24 mouse cellular contexts compared by ENCODE assay signal in the genomic region with DNA sequence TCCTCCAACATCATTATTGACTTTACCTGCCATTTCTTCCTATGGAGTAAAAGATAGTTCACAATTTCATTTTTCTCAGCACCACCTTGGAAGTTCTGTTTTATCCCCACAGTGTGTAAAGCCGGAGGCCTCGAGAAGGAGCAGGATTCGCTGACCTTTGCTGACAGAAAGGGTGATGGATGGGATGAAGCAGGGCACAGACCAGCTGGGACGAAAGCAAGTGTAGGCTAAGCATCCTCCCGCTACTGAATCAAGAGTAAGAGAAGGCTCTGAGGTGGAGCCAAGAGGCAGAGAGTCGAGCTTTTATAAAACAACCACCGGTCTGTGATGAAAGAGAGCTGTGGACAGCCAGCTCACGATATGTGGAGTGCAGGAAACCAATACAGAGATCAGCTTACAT.
A peak's percentile ranks its signal among the peaks of the same experiment; 100 is the strongest.
DNase-seq lines count a peak whose midpoint lies in the region; ATAC-seq and TF ChIP-seq lines count a peak whose summit lies in the region.
"Had no signal": no experiment of that assay in that cellular context is flagged by ENCODE, and none has a peak within 500 bp of the region (broad histone marks: within the 10 kb centered on the region; RNA-seq: fewer than 3 reads in every experiment).

No protein-coding gene starts in this region.

- H3K27ac ChIP-seq in forebrain, embryonic 11.5 days (ENCODE audit: low read depth, low read length): no peak overlapping the region
- H3K27ac ChIP-seq in forebrain, postnatal 0 days (ENCODE audit: low read depth, low read length): no peak overlapping the region
- no peak overlapping the region for H3K27ac ChIP-seq in hindbrain, embryonic 11.5 days (ENCODE audit: low read depth, low read length)
- no peak overlapping the region for H3K27ac ChIP-seq in hindbrain, postnatal 0 days
- H3K27ac ChIP-seq: embryonic facial prominence, embryonic 12.5 days; embryonic facial prominence, embryonic 15.5 days; forebrain, embryonic 12.5 days; forebrain, embryonic 15.5 days; gastrocnemius, adult 2 months; heart, embryonic 13.5 days; hindbrain, embryonic 13.5 days had no signal

- no peak overlapping the region for H3K4me3 ChIP-seq in forebrain, embryonic 11.5 days (ENCODE audit: low read depth, low read length)
- H3K4me3 ChIP-seq in forebrain, postnatal 0 days (ENCODE audit: low read depth, low read length): no peak overlapping the region
- no peak overlapping the region for H3K4me3 ChIP-seq in hindbrain, embryonic 11.5 days (ENCODE audit: low read depth, low read length)
- no peak overlapping the region for H3K4me3 ChIP-seq in hindbrain, postnatal 0 days (ENCODE audit: low read length)
- H3K4me3 ChIP-seq: embryonic facial prominence, embryonic 12.5 days; embryonic facial prominence, embryonic 15.5 days; forebrain, embryonic 12.5 days; forebrain, embryonic 15.5 days; gastrocnemius, adult 2 months; heart, embryonic 13.5 days; hindbrain, embryonic 13.5 days had no signal

- ATAC-seq in forebrain, embryonic 11.5 days (replicated peaks; ENCODE audit: low FRiP score): no peak
- no peak for ATAC-seq in forebrain, postnatal 0 days
- ATAC-seq in hindbrain, embryonic 11.5 days (ENCODE audit: low FRiP score): no peak
- ATAC-seq in hindbrain, postnatal 0 days: no peak
- ATAC-seq: CD4-positive, CD25-positive, alpha-beta regulatory T cell, adult 4 months; forebrain, embryonic 15.5 days; intestine, postnatal 0 days had no signal

- no peaks in the 10 kb centered on the region for H3K36me3 ChIP-seq in forebrain, embryonic 11.5 days (ENCODE audit: control insufficient read depth, insufficient read depth, low read length)
- H3K36me3 ChIP-seq in forebrain, postnatal 0 days (ENCODE audit: insufficient read depth): no peaks in the 10 kb centered on the region
- 0 out of 2 replicates have a peak, but pooled peaks cover 3% of the 10 kb centered on the region for H3K36me3 ChIP-seq in hindbrain, embryonic 11.5 days (ENCODE audit: control insufficient read depth, insufficient read depth, low read length)
- no peaks in the 10 kb centered on the region for H3K36me3 ChIP-seq in hindbrain, postnatal 0 days (ENCODE audit: insufficient read depth, low read length)
- H3K36me3 ChIP-seq: embryonic facial prominence, embryonic 12.5 days; embryonic facial prominence, embryonic 15.5 days; forebrain, embryonic 12.5 days; forebrain, embryonic 15.5 days; heart, embryonic 13.5 days; hindbrain, embryonic 13.5 days had no signal

- H3K4me1 ChIP-seq in forebrain, embryonic 11.5 days (replicated peaks; ENCODE audit: control insufficient read depth, insufficient read depth, low read length): no peaks in the 10 kb centered on the region
- H3K4me1 ChIP-seq in forebrain, postnatal 0 days (ENCODE audit: insufficient read depth): no peaks in the 10 kb centered on the region
- no peaks in the 10 kb centered on the region for H3K4me1 ChIP-seq in hindbrain, embryonic 11.5 days (replicated peaks; ENCODE audit: control insufficient read depth, insufficient read depth, low read length)
- no peaks in the 10 kb centered on the region for H3K4me1 ChIP-seq in hindbrain, postnatal 0 days (ENCODE audit: insufficient read depth, low read length)
- H3K4me1 ChIP-seq: embryonic facial prominence, embryonic 12.5 days; embryonic facial prominence, embryonic 15.5 days; forebrain, embryonic 12.5 days; forebrain, embryonic 15.5 days; heart, embryonic 13.5 days; hindbrain, embryonic 13.5 days had no signal

- H3K9me3 ChIP-seq in forebrain, embryonic 11.5 days (ENCODE audit: control insufficient read depth, low read length): no peaks in the 10 kb centered on the region
- no peaks in the 10 kb centered on the region for H3K9me3 ChIP-seq in forebrain, postnatal 0 days (ENCODE audit: low read length)
- H3K9me3 ChIP-seq in hindbrain, embryonic 11.5 days (ENCODE audit: control insufficient read depth, low read length): no peaks in the 10 kb centered on the region
- peaks cover 4% of the 10 kb centered on the region; the same call in 1 of the 2 replicates for H3K9me3 ChIP-seq in hindbrain, postnatal 0 days (ENCODE audit: low read length)
- H3K9me3 ChIP-seq: embryonic facial prominence, embryonic 12.5 days; embryonic facial prominence, embryonic 15.5 days; forebrain, embryonic 15.5 days had no signal

- DNase-seq in forebrain, embryonic 11.5 days (ENCODE audit: low spot score): peak; percentile 27
- no peak for DNase-seq in forebrain, postnatal 0 days
- peak; percentile 25 for DNase-seq in hindbrain, embryonic 11.5 days (ENCODE audit: low spot score)
- DNase-seq in hindbrain, postnatal 0 days (ENCODE audit: low spot score): no peak
- peak; percentile 22 for DNase-seq in embryo, embryonic 9.5 days (ENCODE audit: extremely low spot score)
- DNase-seq in frontal cortex, postnatal 36 days (ENCODE audit: low spot score in 2 of 2): no peak
- DNase-seq: adrenal gland, adult 8-10 months; cerebellum, adult 18-20 months; cerebellum, adult 9-10 months; cerebellum, postnatal 14 days; gastrocnemius, adult 2 months; gastrocnemius, postnatal 14 days; heart, adult 18-20 months; heart, postnatal 14 days; heart, postnatal 4 days; kidney, adult 2 months had no signal

- 86% methylated on average over 8 of the region's 8 CpGs for WGBS in forebrain, embryonic 11.5 days
- 87% methylated on average over 8 of the region's 8 CpGs for WGBS in forebrain, postnatal 0 days
- WGBS in hindbrain, embryonic 11.5 days: 59% methylated on average over 8 of the region's 8 CpGs
- 63% methylated on average over 8 of the region's 8 CpGs for WGBS in hindbrain, postnatal 0 days

- H3K4me2 ChIP-seq in forebrain, embryonic 11.5 days (ENCODE audit: low read depth, low read length, severe bottlenecking): no peak overlapping the region
- H3K4me2 ChIP-seq in forebrain, postnatal 0 days (ENCODE audit: low read depth): no peak overlapping the region
- H3K4me2 ChIP-seq in hindbrain, embryonic 11.5 days (replicated peaks; ENCODE audit: low read depth, low read length): no peak overlapping the region
- H3K4me2 ChIP-seq in hindbrain, postnatal 0 days (ENCODE audit: low read depth, low read length): no peak overlapping the region
- H3K4me2 ChIP-seq: embryonic facial prominence, embryonic 12.5 days; embryonic facial prominence, embryonic 15.5 days; forebrain, embryonic 12.5 days; forebrain, embryonic 15.5 days; heart, embryonic 13.5 days; hindbrain, embryonic 13.5 days had no signal

- H3K9ac ChIP-seq in forebrain, embryonic 11.5 days (ENCODE audit: low read length): no peak overlapping the region
- H3K9ac ChIP-seq in forebrain, postnatal 0 days: no peak overlapping the region
- no peak overlapping the region for H3K9ac ChIP-seq in hindbrain, embryonic 11.5 days (ENCODE audit: low read depth, low read length)
- no peak overlapping the region for H3K9ac ChIP-seq in hindbrain, postnatal 0 days (replicated peaks; ENCODE audit: low read length)
- H3K9ac ChIP-seq: embryonic facial prominence, embryonic 12.5 days; embryonic facial prominence, embryonic 15.5 days; forebrain, embryonic 12.5 days; forebrain, embryonic 15.5 days; heart, embryonic 13.5 days; hindbrain, embryonic 13.5 days had no signal

- no peaks in the 10 kb centered on the region for H3K27me3 ChIP-seq in forebrain, embryonic 11.5 days (ENCODE audit: control insufficient read depth, insufficient read depth, low read length)
- no peaks in the 10 kb centered on the region for H3K27me3 ChIP-seq in forebrain, postnatal 0 days (ENCODE audit: insufficient read depth, low read length)
- no peaks in the 10 kb centered on the region for H3K27me3 ChIP-seq in hindbrain, embryonic 11.5 days (ENCODE audit: control insufficient read depth, insufficient read depth, low read length)
- H3K27me3 ChIP-seq in hindbrain, postnatal 0 days (ENCODE audit: insufficient read depth, low read length): no peaks in the 10 kb centered on the region
- H3K27me3 ChIP-seq: embryonic facial prominence, embryonic 12.5 days; embryonic facial prominence, embryonic 15.5 days; forebrain, embryonic 12.5 days; forebrain, embryonic 15.5 days; heart, embryonic 13.5 days; hindbrain, embryonic 13.5 days had no signal

- no peak for TF ChIP-seq CTCF in forebrain, postnatal 0 days (IDR thresholded peaks at IDR 0.05; ENCODE audit: low read depth)
- TF ChIP-seq CTCF in hindbrain, postnatal 0 days (IDR thresholded peaks at IDR 0.05; ENCODE audit: low read depth): no peak

Comparison
In these comparisons a context has a peak if more than half of its experiments do, and no peak if none do; other contexts are left out.
1. DNase-seq: peak in forebrain, embryonic 11.5 days (single experiment), hindbrain, embryonic 11.5 days (single experiment) and embryo, embryonic 9.5 days (single experiment); none in forebrain, postnatal 0 days (single experiment), hindbrain, postnatal 0 days (single experiment) and frontal cortex, postnatal 36 days (0 of 2).